Mouse (Mus musculus) liver, adult 2 months (tissue): ENCODE data around the gene S1pr4. TPM values are rescaled to one million over a fixed set of nuclear protein-coding genes. Genes with fewer than 3 reads are reported as not detected.
A peak's percentile ranks its signal among the peaks of the same experiment; 100 is the strongest.

ENCODE experiments used
- DNase-seq: peaks from one replicate; pipeline ENCODE4 v3.0.0-alpha.2; 2011; ENCODE audit warnings: low read depth, low spot score; ENCODE audit errors: extremely low read depth
- H3K27ac ChIP-seq: fragments of 200-500 bp; replicated peaks from 2 replicates; pipeline ENCODE4 v1.5.1; 2012; ENCODE audit warnings: low read depth, mild to moderate bottlenecking, control low read depth, inconsistent platforms, low read length; ENCODE audit not compliant: insufficient read depth
- H3K27me3 ChIP-seq: fragments of 200-500 bp; 2 replicates; pipeline ENCODE4 v1.6.1; 2012; ENCODE audit warnings: mild to moderate bottlenecking, moderate library complexity, low read length, inconsistent platforms; ENCODE audit not compliant: control insufficient read depth, insufficient read depth
- H3K36me3 ChIP-seq: fragments of 200-500 bp; 2 replicates; pipeline ENCODE4 v1.6.1; 2012; ENCODE audit warnings: low read length, inconsistent platforms; ENCODE audit not compliant: control insufficient read depth, insufficient read depth
- H3K4me1 ChIP-seq: fragments of 200-500 bp; 2 replicates; pipeline ENCODE4 v1.6.1; 2011; ENCODE audit warnings: low read length; ENCODE audit not compliant: control insufficient read depth, insufficient read depth
- H3K4me3 ChIP-seq: fragments of 200-500 bp; 2 replicates; pipeline ENCODE4 v1.5.1; 2011; ENCODE audit warnings: low read depth, mild to moderate bottlenecking, control low read depth, low read length, moderate library complexity; ENCODE audit not compliant: insufficient read depth
- H3K79me2 ChIP-seq: fragments of 200-500 bp; 2 replicates; pipeline ENCODE4 v1.6.1; 2012; ENCODE audit warnings: inconsistent platforms, mild to moderate bottlenecking, low read length, moderate library complexity; ENCODE audit not compliant: control insufficient read depth, insufficient read depth
- H3K9ac ChIP-seq: fragments of 200-500 bp; 2 replicates; pipeline ENCODE4 v1.6.1; 2012; ENCODE audit warnings: low read depth, mild to moderate bottlenecking, control low read depth, inconsistent platforms, low read length
- CTCF ChIP-seq: fragments of 200-500 bp; IDR thresholded peaks from 2 replicates; pipeline ENCODE4 v1.5.1; 2011; ENCODE audit warnings: low read depth, low read length, control low read depth
- POLR2A ChIP-seq: fragments of 200-500 bp; IDR thresholded peaks from 2 replicates; pipeline ENCODE4 v1.6.1; 2011; ENCODE audit warnings: low read length, control low read depth; ENCODE audit not compliant: insufficient read depth; ENCODE audit errors: extremely low read depth
- WGBS: fragments of 180-500 bp; shearing (Covaris S2); methylation state at CpG from one replicate; pipeline ENCODE4 v1.1.7; 2018; 5-methylcytosine and 5-hydroxymethylcytosine counted together
- polyA plus RNA-seq: library from polyadenylated mRNA; depleted of rRNA; stranded (reverse); fragments of >200 nt; gene quantifications from 2 replicates; pipeline ENCODE4 v1.2.3, GENCODE M21; 2012
- total RNA-seq: library from RNA; depleted of rRNA; stranded (reverse); fragments of >200 nt; gene quantifications from 2 replicates; pipeline ENCODE4 v1.2.3, GENCODE M21; 2014

S1pr4 gene
- total and polyA plus RNA-seq, 2 experiments = 0.28 to 1.5 TPM

- H3K27me3 ChIP-seq = peaks cover 13% of the 10 kb centered on the region; the same call in 1 of the 2 replicates
Measured at GRCm38 (mm10) chr10:81482533-81482889, 17.4 kb downstream of the S1pr4 start, which contains the start of gene Celf5. Celf5 (minus strand) TSS chr10:81482709.

GRCm38 (mm10) chr10:81481605-81482532 is 18.1 kb downstream of the S1pr4 start:
- DNase-seq = no peak
- 9% methylated on average over 33 of the region's 35 CpGs for WGBS
- Histone ChIP-seq H3K79me2 (no peaks in the 10 kb centered on the region), H3K9ac (peak overlapping the region; percentile 75), H3K27ac (no peak overlapping the region), H3K4me3 (peak overlapping the region; percentile 56), H3K4me1 (no peaks in the 10 kb centered on the region; the same call in 1 of the 2 replicates), H3K36me3 (no peaks in the 10 kb centered on the region), H3K27me3 (peaks cover 15% of the 10 kb centered on the region; the same call in 1 of the 2 replicates)
- TF ChIP-seq CTCF = no peak
- TF ChIP-seq POLR2A = no peak

More at GRCm38 (mm10) chr10:81482533-81482889, 17.4 kb downstream of the S1pr4 start, which contains the start of gene Celf5:
- peak; percentile 72 for TF ChIP-seq CTCF
- TF ChIP-seq POLR2A = no peak
- Histone ChIP-seq H3K36me3 (0 out of 2 replicates have a peak, but pooled peaks cover 2% of the 10 kb centered on the region), H3K9ac (peak within 1 kb of the TSS; percentile 75), H3K27ac (no peak within 1 kb of the TSS), H3K79me2 (no peaks in the 10 kb centered on the region), H3K4me1 (no peaks in the 10 kb centered on the region; the same call in 1 of the 2 replicates), H3K4me3 (peak within 1 kb of the TSS; percentile 56)
- WGBS = under 1% methylated on average over 36 of the region's 36 CpGs
- DNase-seq = no peak

- H3K4me3 ChIP-seq = no peak overlapping the region
- 72% methylated on average over 10 of the region's 10 CpGs for WGBS
- no peak for DNase-seq
- H3K79me2 ChIP-seq = no peaks in the 10 kb centered on the region
- H3K27me3 ChIP-seq = peaks cover 21% of the 10 kb centered on the region
- TF ChIP-seq CTCF (no peak), POLR2A (no peak)
- no peaks in the 10 kb centered on the region for H3K36me3 ChIP-seq
- H3K9ac ChIP-seq = no peak overlapping the region
- no peak overlapping the region for H3K27ac ChIP-seq
- no peaks in the 10 kb centered on the region for H3K4me1 ChIP-seq
Measured at GRCm38 (mm10) chr10:81474461-81474860, 25.5 kb downstream of the S1pr4 start.

GRCm38 (mm10) chr10:81473003-81473451 is 26.9 kb downstream of the S1pr4 start:
- no peak for DNase-seq
- no peaks in the 10 kb centered on the region for H3K36me3 ChIP-seq
- TF ChIP-seq CTCF (no peak), POLR2A (no peak)
- 8% methylated on average over 22 of the region's 22 CpGs for WGBS
- H3K79me2 ChIP-seq = no peaks in the 10 kb centered on the region
- no peak overlapping the region for H3K4me3 ChIP-seq
- no peak overlapping the region for H3K27ac ChIP-seq
- no peaks in the 10 kb centered on the region for H3K4me1 ChIP-seq
- no peak overlapping the region for H3K9ac ChIP-seq
- peaks cover 15% of the 10 kb centered on the region for H3K27me3 ChIP-seq

GRCm38 (mm10) chr10:81472403-81473002 is 27.4 kb downstream of the S1pr4 start:
- no peak for TF ChIP-seq POLR2A
- TF ChIP-seq CTCF = no peak
- peaks cover 14% of the 10 kb centered on the region; the same call in 1 of the 2 replicates for H3K27me3 ChIP-seq
- 12% methylated on average over 18 of the region's 18 CpGs for WGBS

More at GRCm38 (mm10) chr10:81472403-81473002, 27.4 kb downstream of the S1pr4 start:
- Histone ChIP-seq H3K4me1 (no peaks in the 10 kb centered on the region), H3K4me3 (no peak overlapping the region), H3K79me2 (no peaks in the 10 kb centered on the region), H3K36me3 (no peaks in the 10 kb centered on the region), H3K9ac (no peak overlapping the region), H3K27ac (no peak overlapping the region)
- DNase-seq = no peak
